In the genomic region with DNA sequence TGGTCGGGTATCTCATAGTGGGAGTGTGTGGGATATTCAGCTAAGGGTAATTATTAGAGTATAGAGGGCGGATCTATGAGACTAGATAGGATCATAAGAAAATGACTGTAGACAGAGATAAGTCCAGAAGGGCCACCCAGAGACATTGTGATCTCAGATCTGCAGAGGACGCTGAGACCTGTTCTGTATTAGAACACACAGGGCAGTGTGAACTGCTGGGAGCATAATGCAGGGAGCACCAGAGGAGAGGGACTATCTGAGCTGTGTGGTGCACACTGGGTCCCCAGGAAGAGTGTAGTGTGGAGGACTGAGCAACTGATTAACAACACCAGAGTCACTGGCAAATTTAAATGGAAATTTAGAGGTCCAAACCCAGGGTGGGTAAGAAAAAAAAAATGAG, we compare ENCODE assay signal across 20 mouse cellular contexts.
"Had no signal": no experiment of that assay in that cellular context is flagged by ENCODE, and none has a peak within 500 bp of the region (broad histone marks: within the 10 kb centered on the region; RNA-seq: fewer than 3 reads in every experiment).

No protein-coding gene starts in this region.

- H3K36me3 ChIP-seq: limb, embryonic 10.5 days; limb, embryonic 13.5 days; midbrain, embryonic 10.5 days; midbrain, embryonic 13.5 days; neural tube, embryonic 13.5 days; stomach, embryonic 15.5 days had no signal

- ATAC-seq: lung, postnatal 0 days; midbrain, embryonic 13.5 days; midbrain, embryonic 16.5 days had no signal

- H3K4me1 ChIP-seq: midbrain, embryonic 10.5 days; stomach, embryonic 15.5 days had no signal

- H3K9me3 ChIP-seq: limb, embryonic 10.5 days; limb, embryonic 13.5 days; midbrain, embryonic 10.5 days; midbrain, embryonic 13.5 days; neural tube, embryonic 13.5 days; stomach, embryonic 15.5 days had no signal

- H3K27ac ChIP-seq: layer of hippocampus, adult 2 months; limb, embryonic 10.5 days; limb, embryonic 13.5 days; macrophage; midbrain, embryonic 10.5 days; midbrain, embryonic 13.5 days; neural tube, embryonic 13.5 days; stomach, embryonic 15.5 days had no signal

- H3K4me3 ChIP-seq: layer of hippocampus, adult 2 months; limb, embryonic 10.5 days; limb, embryonic 13.5 days; midbrain, embryonic 10.5 days; midbrain, embryonic 13.5 days; myocyte; neural tube, embryonic 13.5 days; stomach, embryonic 15.5 days had no signal

- H3K4me2 ChIP-seq: limb, embryonic 13.5 days; lung, embryonic 14.5 days; midbrain, embryonic 13.5 days; neural tube, embryonic 13.5 days; stomach, embryonic 15.5 days had no signal

- H3K9ac ChIP-seq: limb, embryonic 13.5 days; lung, embryonic 14.5 days; midbrain, embryonic 13.5 days; neural tube, embryonic 13.5 days; stomach, embryonic 15.5 days had no signal

- DNase-seq: kidney, adult 18-20 months; kidney, adult 9 months; kidney, postnatal 25 days; layer of hippocampus, adult 9-11 months; lung, embryonic 14.5 days; retina, postnatal 1 day; right cerebral cortex, postnatal 25 days; spleen, adult 18-20 months; thymus, postnatal 25 days had no signal

- H3K27me3 ChIP-seq: midbrain, embryonic 13.5 days; neural tube, embryonic 13.5 days; stomach, embryonic 15.5 days had no signal
